Mouse (Mus musculus): ENCODE results near the gene Tspoap1.

The Tspoap1 gene

DNA sequence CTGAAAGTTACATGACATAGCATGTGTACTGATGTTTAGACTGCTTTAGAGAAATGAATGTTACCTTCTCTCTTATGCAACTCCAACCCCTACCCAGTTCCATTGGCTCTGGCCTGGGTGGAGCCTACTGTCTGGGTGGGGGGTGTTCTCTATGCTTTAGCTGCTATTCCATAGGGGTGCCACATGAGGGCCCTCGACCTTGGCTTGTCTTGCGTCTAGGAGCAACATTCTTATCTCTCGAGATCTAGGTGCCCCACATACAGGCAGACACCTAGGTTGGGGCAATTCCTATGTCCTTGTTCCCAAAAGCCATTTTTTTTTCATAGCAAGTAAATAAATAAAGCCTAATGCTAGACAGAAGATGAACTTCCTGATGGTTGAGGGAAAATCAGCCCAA lies 734 bp upstream of the Tspoap1 start:
- peak; percentile 53 for DNase-seq (ENCODE audit: low spot score)

DNA sequence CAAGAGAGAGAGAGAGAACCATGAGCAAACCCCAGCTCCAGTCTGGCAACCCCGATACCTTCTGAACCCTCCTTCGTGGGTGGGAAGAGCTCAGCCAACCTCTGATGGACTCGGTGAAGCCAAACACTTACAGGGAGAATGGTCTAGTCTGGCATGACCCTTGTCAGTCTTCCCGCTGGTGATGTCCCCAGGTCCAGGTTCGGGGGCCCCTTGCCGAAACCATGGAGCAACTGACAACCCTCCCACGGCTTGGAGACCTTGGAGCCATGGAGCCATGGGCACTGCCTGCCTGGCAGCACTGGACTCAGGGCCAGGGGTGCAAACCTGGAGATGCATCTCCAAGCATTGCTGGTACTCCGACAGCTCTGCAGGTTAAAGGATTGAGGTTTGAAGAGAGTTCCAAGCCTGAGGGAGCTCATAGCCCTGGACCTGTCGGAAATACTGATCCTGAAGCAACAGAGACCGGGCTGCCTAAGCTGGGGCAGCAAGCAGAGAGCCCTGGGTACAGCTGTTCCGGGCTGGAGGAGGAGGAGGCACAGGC lies 910 bp downstream of the Tspoap1 start:
- no peak for DNase-seq (ENCODE audit: low spot score)

DNA sequence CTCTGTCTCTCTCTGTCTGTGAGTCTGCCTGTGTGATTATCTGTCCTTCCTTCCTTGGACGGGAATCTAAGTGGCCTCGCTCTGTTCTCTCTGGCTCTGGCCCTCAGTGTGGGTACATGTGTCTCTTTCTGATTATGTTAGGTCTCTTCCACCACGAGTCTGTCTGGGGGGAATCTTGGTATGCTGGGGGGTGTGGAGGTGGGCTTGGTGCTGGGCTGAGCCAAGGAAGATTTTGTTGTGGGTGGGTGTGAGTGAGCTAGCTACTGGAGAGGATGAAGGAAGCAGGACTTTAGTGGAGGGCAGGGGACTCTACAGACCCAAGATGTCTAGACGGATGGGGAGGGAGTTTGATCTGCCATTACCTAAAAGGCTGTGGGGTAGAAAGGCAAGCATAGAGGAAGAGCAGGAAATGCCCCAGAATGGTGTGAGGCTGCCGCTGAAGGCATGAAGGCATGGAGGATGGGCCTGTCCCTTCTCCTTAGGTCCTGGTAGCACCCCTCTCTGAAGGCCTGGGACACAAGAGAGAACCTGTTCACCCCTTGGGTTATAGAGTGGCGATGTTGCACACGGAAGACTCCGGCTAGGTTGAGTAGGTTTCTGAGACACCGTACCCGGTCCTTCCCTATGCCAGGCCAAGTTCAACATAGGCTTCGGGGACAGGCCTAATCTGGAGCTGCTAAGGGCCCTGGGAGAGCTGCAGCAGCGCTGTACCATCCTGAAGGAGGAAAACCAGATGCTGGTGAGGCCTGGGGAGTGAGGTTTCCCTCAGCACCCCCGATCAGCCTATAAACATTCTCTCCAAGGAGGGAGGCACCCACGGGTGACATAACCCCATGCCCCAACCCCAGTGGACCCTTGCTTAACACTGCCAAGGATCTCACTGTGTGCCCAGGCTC lies 1.7 kb downstream of the Tspoap1 start:
- no peak for DNase-seq (ENCODE audit: low spot score)

GRCm38 (mm10) chr11:87762702-87763385 lies 2.5 kb downstream of the Tspoap1 start:
- DNase-seq (ENCODE audit: low spot score) = no peak

DNA sequence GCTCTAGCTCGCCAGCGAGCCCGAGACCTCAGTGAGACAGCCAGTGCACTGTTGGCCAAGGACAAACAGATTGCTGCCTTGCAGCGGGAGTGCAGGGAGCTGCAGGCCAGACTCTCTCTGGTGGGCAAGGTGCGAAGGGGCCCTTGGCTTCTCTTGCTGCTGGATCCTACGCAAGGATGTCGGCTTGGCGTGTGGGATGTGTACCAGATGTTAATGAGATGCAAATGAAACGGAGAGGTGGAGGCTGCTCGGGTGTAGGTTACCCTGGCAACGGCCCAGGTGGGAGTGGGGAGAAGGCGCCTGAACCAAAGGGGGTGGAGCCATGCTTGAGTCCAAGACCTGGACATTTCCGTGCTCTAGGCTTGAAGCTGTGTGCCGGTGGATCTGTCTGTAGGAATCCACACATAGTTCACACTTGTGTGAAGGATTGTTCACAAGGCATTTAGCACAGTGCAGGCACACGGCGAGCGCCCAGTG lies 3.2 kb downstream of the Tspoap1 start:
- peak; percentile 60 for DNase-seq (ENCODE audit: low spot score)

DNA sequence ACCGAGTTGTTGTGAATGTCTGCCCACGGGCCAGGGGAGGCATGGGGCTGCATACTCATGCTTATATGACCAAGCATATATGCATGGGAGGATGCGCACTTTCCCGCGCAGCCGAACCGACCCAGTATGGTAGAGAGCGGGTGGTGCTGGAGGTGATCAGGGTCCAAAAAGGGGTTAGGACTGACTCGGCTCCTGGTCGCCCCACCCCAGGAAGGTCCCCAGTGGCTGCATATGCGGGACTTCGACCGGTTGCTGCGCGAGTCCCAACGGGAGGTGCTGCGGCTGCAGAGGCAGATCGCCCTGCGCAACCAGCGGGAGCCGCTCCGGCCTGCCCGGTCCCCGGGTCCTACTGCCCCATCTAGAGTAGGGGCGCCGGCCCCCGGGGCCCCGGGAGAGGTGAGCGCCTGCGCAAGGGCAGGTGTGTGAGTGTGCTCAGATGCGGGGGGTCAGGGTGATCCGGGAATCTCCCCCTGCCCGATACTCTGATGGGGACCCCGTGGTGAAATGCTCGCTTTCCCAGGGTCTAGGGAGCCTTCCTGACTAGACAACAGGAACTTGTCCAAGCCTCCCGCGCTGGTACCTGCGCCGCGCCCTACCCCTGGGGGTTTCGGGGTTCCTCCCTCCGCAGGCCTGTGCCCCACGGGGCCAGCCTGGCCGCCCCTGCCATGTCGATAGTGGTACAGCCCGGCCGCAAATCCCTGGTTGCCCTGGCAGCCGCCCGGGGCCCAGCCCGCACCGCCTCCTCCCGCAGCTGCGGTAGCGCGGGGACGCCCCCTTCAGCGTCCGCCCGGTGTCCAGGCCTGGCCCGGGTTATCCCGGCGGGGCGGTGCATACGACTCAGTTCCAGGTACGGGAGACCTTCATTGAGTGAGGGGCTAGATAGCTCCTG lies 3.9 kb downstream of the Tspoap1 start:
- peak; percentile 75 for DNase-seq (ENCODE audit: low spot score)

DNA sequence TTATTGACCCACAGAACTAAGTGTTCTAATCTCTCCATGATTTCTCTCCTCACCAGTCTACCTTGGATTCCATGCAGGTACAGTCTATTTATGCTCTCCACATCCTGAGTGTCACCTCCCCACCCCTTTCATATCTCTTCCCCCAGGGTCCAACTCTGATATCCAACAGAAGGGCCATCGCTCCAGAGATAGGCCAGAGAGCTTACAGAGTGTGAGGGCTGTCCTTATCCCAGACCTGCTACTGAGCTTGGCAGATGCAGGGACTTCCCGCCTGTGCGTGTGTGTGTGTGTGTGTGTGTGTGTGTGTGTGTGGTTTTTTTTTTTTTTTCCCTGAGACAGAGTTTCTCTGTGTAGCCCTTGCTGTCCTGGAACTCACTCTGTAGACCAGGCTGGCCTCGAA lies 8.4 kb downstream of the Tspoap1 start:
- no peak for DNase-seq (ENCODE audit: low spot score)

- peak; percentile 80 for DNase-seq (ENCODE audit: low spot score)
These were observed 10.6 kb downstream of the Tspoap1 start for GRCm38 (mm10) chr11:87770989-87771388.

- DNase-seq (ENCODE audit: low spot score) = no peak
These were observed 12.0 kb downstream of the Tspoap1 start for GRCm38 (mm10) chr11:87772354-87772753.

GRCm38 (mm10) chr11:87778100-87778765 lies 17.9 kb downstream of the Tspoap1 start:
- DNase-seq (ENCODE audit: low spot score) = peak; percentile 81

GRCm38 (mm10) chr11:87778915-87779314 lies 18.6 kb downstream of the Tspoap1 start:
- no peak for DNase-seq (ENCODE audit: low spot score)

GRCm38 (mm10) chr11:87779392-87779791 lies 19.1 kb downstream of the Tspoap1 start:
- DNase-seq (ENCODE audit: low spot score) = no peak

GRCm38 (mm10) chr11:87780130-87780529 lies 19.8 kb downstream of the Tspoap1 start:
- no peak for DNase-seq (ENCODE audit: low spot score)

GRCm38 (mm10) chr11:87790088-87790487 lies 29.7 kb downstream of the Tspoap1 start:
- DNase-seq (ENCODE audit: low spot score) = no peak

DNA sequence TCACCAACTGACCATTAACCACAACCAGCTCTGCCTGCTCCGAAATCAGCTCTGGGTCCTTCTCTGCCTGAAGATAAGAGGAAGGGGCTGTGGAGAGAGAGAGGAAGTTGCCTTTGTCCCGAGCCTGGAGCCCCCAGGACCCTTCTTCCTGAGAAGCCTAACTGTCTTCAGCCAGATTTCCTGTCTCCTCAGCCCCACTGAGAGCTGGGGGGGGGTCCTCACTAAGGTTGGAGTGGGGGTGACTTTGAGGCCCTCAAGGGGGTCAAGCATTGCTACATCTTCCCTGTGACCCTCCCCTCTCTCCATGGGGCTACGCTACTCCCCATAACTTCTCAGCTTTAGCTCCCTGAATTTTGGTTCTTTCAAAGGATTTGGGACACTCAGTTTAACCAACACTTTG lies 33.1 kb downstream of the Tspoap1 start, which contains the start of gene Mpo:
Gene Mpo, plus strand, starts transcription at position 122 of the 400 bp plus-strand sequence.
- DNase-seq (ENCODE audit: low spot score) = no peak

DNA sequence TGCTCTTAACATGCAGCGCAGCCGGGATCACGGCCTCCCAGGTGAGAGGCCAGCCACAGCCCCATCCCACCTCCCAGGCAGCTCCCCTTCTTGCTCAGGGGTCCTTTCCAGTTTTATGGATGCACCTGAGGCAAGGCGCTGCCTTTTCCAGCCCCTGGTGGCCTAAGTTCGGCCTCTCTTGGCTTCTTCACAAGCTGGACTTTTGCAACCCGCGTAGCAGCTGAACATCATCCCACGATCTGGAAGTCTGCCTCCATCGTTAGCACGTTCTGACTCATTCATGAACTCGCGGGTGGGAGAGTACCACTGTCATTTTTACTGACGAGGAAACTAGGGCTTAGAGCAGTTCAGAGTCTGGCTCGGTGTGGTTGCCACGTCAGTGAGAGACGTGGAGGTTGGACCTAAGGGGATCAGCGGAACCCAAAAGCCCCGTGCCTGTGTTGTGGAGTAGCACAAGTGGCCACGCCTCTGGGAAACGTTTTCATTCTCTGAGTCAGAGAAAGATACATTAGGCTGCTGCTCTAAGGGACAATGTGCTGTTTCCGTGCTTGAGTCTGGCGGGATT lies 41.5 kb downstream of the Tspoap1 start:
- no peak for DNase-seq (ENCODE audit: low spot score)

DNA sequence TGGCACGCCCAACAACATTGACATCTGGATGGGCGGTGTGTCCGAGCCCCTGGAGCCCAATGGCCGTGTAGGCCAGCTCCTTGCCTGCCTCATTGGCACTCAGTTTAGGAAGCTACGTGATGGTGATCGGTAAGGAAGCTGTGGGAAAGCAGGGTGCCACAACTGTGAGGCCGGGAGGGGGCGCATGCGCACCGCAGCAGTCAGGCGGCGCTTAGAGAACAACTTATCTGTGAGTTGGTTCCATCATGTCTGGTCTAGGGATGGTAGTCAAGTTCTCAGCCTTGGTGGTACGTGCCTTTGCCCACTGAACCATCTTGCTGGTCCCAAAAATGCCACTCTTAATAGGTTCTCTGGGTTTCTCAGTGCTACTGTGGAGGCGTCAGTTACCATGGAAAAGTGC lies 42.3 kb downstream of the Tspoap1 start:
- DNase-seq (ENCODE audit: low spot score) = no peak

- DNase-seq (ENCODE audit: low spot score) = peak; percentile 50
These were observed 45.1 kb downstream of the Tspoap1 start for GRCm38 (mm10) chr11:87805448-87805847.

GRCm38 (mm10) chr11:87807433-87807832 lies 47.1 kb downstream of the Tspoap1 start:
- no peak for DNase-seq (ENCODE audit: low spot score)

- no peak for DNase-seq (ENCODE audit: low spot score)
These were observed 47.9 kb downstream of the Tspoap1 start for GRCm38 (mm10) chr11:87808236-87808635.

GRCm38 (mm10) chr11:87811396-87811795 lies 51.1 kb downstream of the Tspoap1 start:
- DNase-seq (ENCODE audit: low spot score) = peak; percentile 24

Data from retina, embryonic 14.5 days (tissue).